Mouse (Mus musculus) liver, postnatal 0 days (tissue): ENCODE results near the gene Sco1. TPM values are rescaled to one million over a fixed set of nuclear protein-coding genes. Genes with fewer than 3 reads are reported as not detected.
A peak's percentile ranks its signal among the peaks of the same experiment; 100 is the strongest.

Source experiments
- ATAC-seq: fragments of 200-750 bp; cut with Nextera tagmentation; 2 replicates; pipeline ENCODE4 v1.8.0; 2017; ENCODE audit warnings: mild to moderate bottlenecking, moderate library complexity
- DNase-seq: peaks from one replicate; pipeline ENCODE4 v3.0.0-alpha.2; 2016
- H3K27ac ChIP-seq: fragments of 300-500 bp; sonication (generic); 2 replicates; pipeline ENCODE4 v1.5.1; 2014; ENCODE audit warnings: antibody characterized with exemption, moderate library complexity, mild to moderate bottlenecking, low read depth
- H3K27me3 ChIP-seq: fragments of 300-500 bp; sonication (generic); 2 replicates; pipeline ENCODE4 v1.6.1; 2014; ENCODE audit warnings: low read length, control low read depth, mixed read lengths; ENCODE audit not compliant: insufficient read depth
- H3K36me3 ChIP-seq: fragments of 300-500 bp; sonication (generic); replicated peaks from 2 replicates; pipeline ENCODE4 v1.6.1; 2014; ENCODE audit warnings: mild to moderate bottlenecking, control low read depth, low read length, moderate library complexity, mixed read lengths; ENCODE audit not compliant: insufficient read depth
- H3K4me1 ChIP-seq: fragments of 300-500 bp; sonication (generic); 2 replicates; pipeline ENCODE4 v1.6.1; 2014; ENCODE audit warnings: antibody characterized with exemption, mild to moderate bottlenecking, control low read depth; ENCODE audit not compliant: insufficient read depth
- H3K4me2 ChIP-seq: fragments of 300-500 bp; sonication (generic); 2 replicates; pipeline ENCODE4 v1.6.1; 2014; ENCODE audit warnings: low read depth, mild to moderate bottlenecking, low read length, moderate library complexity, mixed read lengths
- H3K4me3 ChIP-seq: fragments of 300-500 bp; sonication (generic); 2 replicates; pipeline ENCODE4 v1.5.1; 2014; ENCODE audit warnings: low read depth, low read length
- H3K9ac ChIP-seq: fragments of 300-500 bp; sonication (generic); replicated peaks from 2 replicates; pipeline ENCODE4 v1.6.1; 2014; ENCODE audit warnings: mild to moderate bottlenecking, moderate library complexity
- H3K9me3 ChIP-seq: fragments of 300-500 bp; sonication (generic); 2 replicates; pipeline ENCODE4 v1.6.1; 2016; ENCODE audit warnings: mild to moderate bottlenecking, control low read depth, low read length, mixed read lengths
- CTCF ChIP-seq: sonication (generic); IDR thresholded peaks from 2 replicates; pipeline ENCODE4 v1.5.1; 2016; ENCODE audit warnings: antibody characterized with exemption, low read depth
- EP300 ChIP-seq: IDR thresholded peaks from 2 replicates; pipeline ENCODE4 v1.6.1; 2016; ENCODE audit warnings: antibody characterized with exemption, low read depth, mild to moderate bottlenecking
- WGBS: fragments of 180-500 bp; shearing (Covaris S2); extraction: QIAGEN DNeasy Blood & Tissue Kit; methylation state at CpG from one replicate; pipeline ENCODE4 v1.1.7; 2014; ENCODE audit not compliant: insufficient replicate concordance; 5-methylcytosine and 5-hydroxymethylcytosine counted together
- polyA plus RNA-seq: library from polyadenylated mRNA; unstranded; fragments of >200 nt; fragmentation: Nextera tagmentation; extraction: Ambion mirVana; gene quantifications from 2 replicates; pipeline ENCODE4 v1.2.1, GENCODE M21; 2015

Sco1 gene
- polyA plus RNA-seq = 7.4 and 7.7 TPM in 2 replicates

DNA sequence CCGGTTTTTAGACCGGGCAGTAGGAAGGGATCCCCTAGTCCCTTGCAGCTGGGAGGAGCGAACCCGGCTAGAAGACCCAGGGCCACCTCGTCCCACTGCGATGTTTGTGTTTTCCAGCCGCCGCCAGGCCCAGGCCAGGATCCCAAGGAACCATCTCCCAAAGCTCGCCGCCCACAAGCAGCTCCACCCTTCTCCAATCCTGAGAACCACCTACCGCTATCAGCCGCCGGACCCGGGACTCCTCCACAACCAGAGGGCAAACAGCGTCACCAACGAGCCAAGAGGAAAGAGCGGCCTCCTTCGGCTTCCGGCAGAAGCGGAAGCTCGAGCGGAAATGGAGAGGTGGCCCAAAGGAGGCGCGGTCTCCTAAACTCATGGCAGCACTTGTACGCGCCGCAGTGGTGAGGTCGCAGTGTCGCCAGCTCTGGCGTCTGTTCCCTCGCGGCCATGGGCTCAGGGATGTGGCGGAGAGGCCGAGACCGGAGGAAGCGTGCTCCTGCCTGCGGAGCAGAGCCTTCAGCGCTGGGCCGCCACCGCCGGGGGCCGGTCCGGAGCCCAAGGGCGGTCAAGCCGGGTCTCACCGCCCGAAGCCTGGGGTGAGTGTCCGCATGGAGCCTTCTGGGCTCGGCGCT, at the start of gene Sco1, which contains the start of gene Adprm:
Gene Sco1 (plus strand): TSS at position 350 of the 632 bp plus-strand sequence.
Gene Adprm (minus strand): TSS at position 274 of the 632 bp plus-strand sequence.
- peak; percentile 96 for ATAC-seq
- no peak for TF ChIP-seq EP300
- peak; percentile 57 for TF ChIP-seq CTCF

GRCm38 (mm10) chr11:67002911-67003310, 49.6 kb upstream of the Sco1 start:
- ATAC-seq = no peak
- WGBS = 31% methylated on average over 2 of the region's 2 CpGs

More for the DNA sequence above, at the start of gene Sco1, which contains the start of gene Adprm:
- DNase-seq = peak; percentile 89
- Histone ChIP-seq H3K27ac (peak within 1 kb of the TSS; percentile 93), H3K4me3 (peak within 1 kb of the TSS; percentile 85), H3K9ac (peak within 1 kb of the TSS; percentile 85), H3K9me3 (no peaks in the 10 kb centered on the region), H3K4me2 (peak within 1 kb of the TSS; percentile 83), H3K4me1 (peaks cover 15% of the 10 kb centered on the region), H3K27me3 (no peaks in the 10 kb centered on the region), H3K36me3 (peaks cover 13% of the 10 kb centered on the region)
- WGBS = under 1% methylated on average over 50 of the region's 50 CpGs

DNA sequence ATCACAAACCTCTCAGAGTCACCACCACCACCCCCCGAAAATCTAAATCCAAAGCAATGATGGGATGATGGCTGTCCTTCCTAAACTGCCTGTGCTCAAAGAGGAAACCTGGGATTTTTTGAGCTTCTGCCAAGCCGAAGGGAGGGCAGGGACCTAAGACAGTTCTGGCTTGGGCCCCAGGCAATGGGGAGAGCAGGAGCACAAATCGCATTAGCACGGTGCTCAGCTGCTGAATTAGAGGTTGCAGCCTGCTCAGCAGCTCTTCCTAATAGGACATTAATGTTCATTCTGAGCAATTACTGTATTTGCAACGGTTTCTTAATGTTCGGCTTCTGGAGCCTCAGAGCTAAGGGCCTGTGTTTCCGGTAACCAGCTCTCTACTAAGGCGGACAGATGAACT, 44.5 kb upstream of the Sco1 start:
- H3K4me2 ChIP-seq = no peak overlapping the region
- H3K27ac ChIP-seq = no peak overlapping the region
- TF ChIP-seq CTCF (no peak), EP300 (no peak)
- DNase-seq (no peak), ATAC-seq (no peak)
- no peaks in the 10 kb centered on the region for H3K4me1 ChIP-seq
- WGBS = 85% methylated on average over 8 of the region's 8 CpGs
- no peaks in the 10 kb centered on the region for H3K36me3 ChIP-seq
- H3K9ac ChIP-seq = no peak overlapping the region
- H3K27me3 ChIP-seq = no peaks in the 10 kb centered on the region
- H3K9me3 ChIP-seq = no peaks in the 10 kb centered on the region
- H3K4me3 ChIP-seq = no peak overlapping the region

More at GRCm38 (mm10) chr11:67002911-67003310, 49.6 kb upstream of the Sco1 start:
- H3K9me3 ChIP-seq = no peaks in the 10 kb centered on the region
- no peak overlapping the region for H3K27ac ChIP-seq
- no peaks in the 10 kb centered on the region for H3K36me3 ChIP-seq
- H3K9ac ChIP-seq = no peak overlapping the region
- no peak overlapping the region for H3K4me3 ChIP-seq
- no peak for TF ChIP-seq CTCF
- no peak for TF ChIP-seq EP300
- H3K4me2 ChIP-seq = no peak overlapping the region
- DNase-seq = no peak
- H3K27me3 ChIP-seq = no peaks in the 10 kb centered on the region
- H3K4me1 ChIP-seq = no peaks in the 10 kb centered on the region

DNA sequence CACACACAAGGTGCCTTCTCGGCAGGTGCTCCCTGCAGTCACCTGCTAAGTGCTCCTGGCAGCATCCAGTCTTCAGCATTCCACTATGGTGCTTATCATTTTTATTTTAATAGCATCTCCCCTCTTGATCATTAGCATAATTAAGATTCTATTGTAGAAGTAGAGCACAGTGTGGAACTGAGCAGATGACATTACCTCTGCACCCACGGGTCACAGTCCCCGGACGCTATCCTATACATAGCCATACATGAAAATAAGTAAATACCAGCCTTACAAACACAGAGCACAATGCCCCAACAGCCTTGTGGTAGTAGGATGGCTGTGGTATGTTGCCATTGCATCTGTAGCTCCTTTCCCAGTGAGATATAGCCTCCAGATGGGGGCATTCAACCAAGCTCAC, 43.9 kb upstream of the Sco1 start:
- WGBS = 85% methylated on average over 4 of the region's 4 CpGs
- TF ChIP-seq CTCF = no peak
- no peak for TF ChIP-seq EP300

GRCm38 (mm10) chr11:67010430-67010829, 42.0 kb upstream of the Sco1 start:
- H3K27ac ChIP-seq = no peak overlapping the region
- H3K36me3 ChIP-seq = no peaks in the 10 kb centered on the region
- no peak for DNase-seq
- no peak overlapping the region for H3K4me3 ChIP-seq
- WGBS = 4% methylated on average over 8 of the region's 8 CpGs
- H3K4me1 ChIP-seq = no peaks in the 10 kb centered on the region
- TF ChIP-seq CTCF (0 out of 2 replicates have a peak, but pooled peaks have one; percentile 8), EP300 (no peak)
- no peaks in the 10 kb centered on the region for H3K27me3 ChIP-seq
- H3K9me3 ChIP-seq = no peaks in the 10 kb centered on the region
- H3K9ac ChIP-seq = no peak overlapping the region
- H3K4me2 ChIP-seq = no peak overlapping the region
- no peak for ATAC-seq

More for the DNA sequence above, 43.9 kb upstream of the Sco1 start:
- ATAC-seq (no peak), DNase-seq (no peak)
- Histone ChIP-seq H3K9me3 (no peaks in the 10 kb centered on the region), H3K27ac (no peak overlapping the region), H3K36me3 (no peaks in the 10 kb centered on the region), H3K4me2 (no peak overlapping the region), H3K27me3 (no peaks in the 10 kb centered on the region), H3K9ac (no peak overlapping the region), H3K4me3 (no peak overlapping the region), H3K4me1 (no peaks in the 10 kb centered on the region)

DNA sequence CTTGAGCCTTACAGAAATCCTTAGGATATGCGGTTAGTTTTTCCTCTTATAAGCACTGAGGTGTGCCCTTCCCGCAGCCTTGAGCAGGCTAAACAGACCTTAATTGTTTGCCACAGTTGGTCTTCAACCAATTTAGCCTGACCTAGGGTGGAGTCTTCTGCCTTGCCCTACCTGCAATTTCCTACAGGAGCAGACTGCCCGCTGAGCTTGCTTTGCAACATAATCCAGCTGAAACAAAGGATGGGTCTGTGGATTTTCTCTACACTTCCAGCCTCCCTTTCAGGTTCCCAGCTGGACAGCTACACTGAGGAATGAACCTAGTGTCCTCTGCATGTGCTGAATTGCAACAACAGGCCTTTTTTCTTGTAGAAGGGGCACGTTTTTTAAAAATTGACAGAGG, 40.8 kb upstream of the Sco1 start:
- H3K9me3 ChIP-seq = no peaks in the 10 kb centered on the region
- no peak overlapping the region for H3K4me2 ChIP-seq
- no peak for TF ChIP-seq EP300
- no peak for TF ChIP-seq CTCF
- no peak overlapping the region for H3K27ac ChIP-seq
- ATAC-seq (no peak), DNase-seq (no peak)
- no peak overlapping the region for H3K9ac ChIP-seq
- H3K36me3 ChIP-seq = no peaks in the 10 kb centered on the region
- 59% methylated on average over 4 of the region's 4 CpGs for WGBS
- H3K27me3 ChIP-seq = no peaks in the 10 kb centered on the region
- H3K4me1 ChIP-seq = no peaks in the 10 kb centered on the region
- H3K4me3 ChIP-seq = no peak overlapping the region
